Mouse (Mus musculus) lung, adult 2 months (tissue): ENCODE results near the gene Tmem108.

Experiments used
- CTCF ChIP-seq: fragments of 200-500 bp; IDR thresholded peaks from 2 replicates; pipeline ENCODE4 v1.5.1; 2011; ENCODE audit warnings: mild to moderate bottlenecking, low read length, control low read depth; ENCODE audit not compliant: insufficient read depth
- POLR2A ChIP-seq: fragments of 200-500 bp; IDR thresholded peaks from 2 replicates; pipeline ENCODE4 v1.6.1; 2011; ENCODE audit warnings: low read depth, mild to moderate bottlenecking, control low read depth, low read length, borderline replicate concordance; ENCODE audit errors: extremely low read depth

DNA sequence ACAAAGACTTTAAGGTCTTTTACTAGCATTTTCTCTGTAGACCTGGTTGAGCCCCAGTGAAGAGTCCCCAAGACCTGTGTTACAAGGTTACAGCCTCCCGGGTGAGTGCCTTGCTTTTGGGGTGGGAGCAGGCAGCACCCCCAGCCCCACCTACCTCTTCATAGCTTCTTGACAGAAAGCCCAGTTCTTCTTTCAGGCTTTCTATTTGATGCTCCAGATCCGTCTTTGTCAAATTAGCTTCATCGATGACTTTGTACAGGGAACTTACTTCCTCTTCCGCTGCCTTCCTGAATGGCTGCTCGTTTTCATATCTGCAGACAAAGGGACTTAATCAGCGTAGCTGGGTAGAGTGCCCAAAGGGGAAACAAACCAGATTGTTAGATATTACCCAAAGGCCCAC lies 312.0 kb downstream of the Tmem108 start:
- TF ChIP-seq CTCF (no peak), POLR2A (no peak)
